In genomic region chrX:7915669-7916068, GRCm38 (mm10) we compare ENCODE assay signal across 18 mouse cellular contexts. TPM values are rescaled to one million over a fixed set of nuclear protein-coding genes. Genes with fewer than 3 reads are reported as not detected.
DNase-seq lines count a peak whose midpoint lies in the region; ATAC-seq and TF ChIP-seq lines count a peak whose summit lies in the region.
"Not testable (repeated sequence)": the region's sequence is repeated elsewhere in the genome, so short reads cannot be mapped to it uniquely, and the experiment has no call there.
"Had no signal": no experiment of that assay in that cellular context is flagged by ENCODE, and none has a peak within 500 bp of the region (broad histone marks: within the 10 kb centered on the region; RNA-seq: fewer than 3 reads in every experiment).

No protein-coding gene starts in this region.

- peak; percentile 36 for DNase-seq in 416B (ENCODE audit: low read depth)
- DNase-seq in T-cell, adult 2 months (ENCODE audit: low spot score) = peak; percentile 37
- peak; percentile 33 to 65 for DNase-seq in cerebellum, postnatal 10 days
- DNase-seq in kidney, adult 2 months = peak; percentile 32
- not testable (repeated sequence) for DNase-seq in liver, adult 2 months (ENCODE audit: extremely low read depth, low read depth, low spot score)
- peak; percentile 7 to 20 for DNase-seq in spleen, adult 18-20 months

- not testable (repeated sequence) for H3K4me3 ChIP-seq in kidney, adult 2 months (ENCODE audit: insufficient read depth, low read depth, low read length); liver, adult 2 months (ENCODE audit: insufficient read depth, low read depth, low read length)

- not testable (repeated sequence) for H3K27me3 ChIP-seq in kidney, adult 2 months (replicated peaks; ENCODE audit: control insufficient read depth, insufficient read depth, low read length); liver, adult 2 months (ENCODE audit: control insufficient read depth, insufficient read depth, low read length)

- not testable (repeated sequence) for H3K9ac ChIP-seq in liver, adult 2 months (ENCODE audit: low read depth, low read length)

- not testable (repeated sequence) for H3K27ac ChIP-seq in kidney, adult 2 months (ENCODE audit: insufficient read depth, low read depth, low read length); liver, adult 2 months (replicated peaks; ENCODE audit: insufficient read depth, low read depth, low read length)

- TF ChIP-seq CTCF in kidney, adult 2 months (conservative IDR thresholded peaks at IDR 0.05; ENCODE audit: insufficient read depth, insufficient read length, low read depth, low read length) = peak; percentile 17; the same call in 1 of the 2 replicates
- peak; percentile 22; the same call in 1 of the 2 replicates for TF ChIP-seq CTCF in liver, adult 2 months (IDR thresholded peaks at IDR 0.05; ENCODE audit: low read depth, low read length)

- not testable (repeated sequence) for H3K79me2 ChIP-seq in liver, adult 2 months (ENCODE audit: control insufficient read depth, insufficient read depth, low read length)

- 2% methylated on average over 3 of the region's 3 CpGs for WGBS in kidney, adult 2 months
- 7% methylated on average over 3 of the region's 3 CpGs for WGBS in liver, adult 2 months

- H3K4me1 ChIP-seq in kidney, adult 2 months (ENCODE audit: control insufficient read depth, insufficient read depth, low read length); liver, adult 2 months (ENCODE audit: control insufficient read depth, insufficient read depth, low read length): not testable (repeated sequence)

- ATAC-seq in granulocyte monocyte progenitor cell, adult 5-6 weeks (replicated peaks; ENCODE audit: poor library complexity, severe bottlenecking) = peak; percentile 69
- ATAC-seq in megakaryocyte, adult 5-6 weeks (ENCODE audit: poor library complexity, severe bottlenecking) = peak; percentile 66

- TF ChIP-seq POLR2A in kidney, adult 2 months (IDR thresholded peaks at IDR 0.05; ENCODE audit: low read depth, low read length); liver, adult 2 months (IDR thresholded peaks at IDR 0.05; ENCODE audit: extremely low read depth, insufficient read depth, low read length): not testable (repeated sequence)

- not testable (repeated sequence) for H3K36me3 ChIP-seq in kidney, adult 2 months (ENCODE audit: control insufficient read depth, insufficient read depth, low read length); liver, adult 2 months (ENCODE audit: control insufficient read depth, insufficient read depth, low read length)

RNA-seq across cellular contexts. Expression of gene Pcsk1n, which starts 4.0 kb away (rescaled TPM):
- total RNA-seq in granulocyte monocyte progenitor cell, adult 5-6 weeks (2014; fragmentation: Nextera tagmentation) = not detected in 2 replicates
- total RNA-seq in granulocyte monocyte progenitor cell, adult 5-6 weeks (2017) = not detected in 2 replicates
- polyA plus RNA-seq in kidney, adult 2 months (2012; rRNA removed) = 0.62 and 0.91 TPM in 2 replicates
- 0.09 TPM in 1 of 2 replicates, not detected in the other for total RNA-seq in liver, adult 2 months (2014; rRNA removed)
- not detected in 2 replicates for polyA plus RNA-seq in liver, adult 2 months (2012; rRNA removed)
- not detected in 2 replicates for total RNA-seq in megakaryocyte, adult 5-6 weeks (2015)
- total RNA-seq in megakaryocyte, adult 5-6 weeks (2017) = not detected in 2 replicates
- total RNA-seq: gastrocnemius, adult 18-20 months had no signal
- polyA plus RNA-seq: C2C12 had no signal

RNA-seq across cellular contexts. Expression of gene Gm10490, which starts 6.3 kb away (rescaled TPM):
- total RNA-seq in granulocyte monocyte progenitor cell, adult 5-6 weeks (2014; fragmentation: Nextera tagmentation) = not detected in 2 replicates
- not detected in 2 replicates for total RNA-seq in granulocyte monocyte progenitor cell, adult 5-6 weeks (2017)
- not detected in 2 replicates for polyA plus RNA-seq in kidney, adult 2 months (2012; rRNA removed)
- total RNA-seq in liver, adult 2 months (2014; rRNA removed) = not detected in 2 replicates
- polyA plus RNA-seq in liver, adult 2 months (2012; rRNA removed) = not detected in 2 replicates
- not detected in 2 replicates for total RNA-seq in megakaryocyte, adult 5-6 weeks (2015)
- not detected in 2 replicates for total RNA-seq in megakaryocyte, adult 5-6 weeks (2017)
- total RNA-seq: gastrocnemius, adult 18-20 months; layer of hippocampus, postnatal 14 days; left cerebral cortex, postnatal 4 days had no signal
- polyA plus RNA-seq: embryonic facial prominence, embryonic 11.5 days; forebrain, embryonic 11.5 days; hindbrain, embryonic 10.5 days; intestine, embryonic 16.5 days; midbrain, embryonic 12.5 days; neural tube, embryonic 13.5 days had no signal

RNA-seq across cellular contexts. Expression of gene Gm10491, which starts 8.0 kb away (rescaled TPM):
- total RNA-seq in granulocyte monocyte progenitor cell, adult 5-6 weeks (2014; fragmentation: Nextera tagmentation) = not detected in 2 replicates
- total RNA-seq in granulocyte monocyte progenitor cell, adult 5-6 weeks (2017) = not detected in 2 replicates
- polyA plus RNA-seq in kidney, adult 2 months (2012; rRNA removed) = not detected in 2 replicates
- total RNA-seq in liver, adult 2 months (2014; rRNA removed) = not detected in 2 replicates
- polyA plus RNA-seq in liver, adult 2 months (2012; rRNA removed) = not detected in 2 replicates
- not detected in 2 replicates for total RNA-seq in megakaryocyte, adult 5-6 weeks (2015)
- total RNA-seq in megakaryocyte, adult 5-6 weeks (2017) = not detected in 2 replicates
- total RNA-seq: gastrocnemius, adult 18-20 months; layer of hippocampus, postnatal 14 days; left cerebral cortex, postnatal 4 days had no signal
- polyA plus RNA-seq: C2C12; embryonic facial prominence, embryonic 11.5 days; forebrain, embryonic 11.5 days; hindbrain, embryonic 10.5 days; intestine, embryonic 16.5 days; midbrain, embryonic 12.5 days; neural tube, embryonic 13.5 days had no signal

RNA-seq across cellular contexts. Expression of gene Eras, which starts 12.7 kb away (rescaled TPM):
- not detected in 2 replicates for total RNA-seq in granulocyte monocyte progenitor cell, adult 5-6 weeks (2014; fragmentation: Nextera tagmentation)
- total RNA-seq in granulocyte monocyte progenitor cell, adult 5-6 weeks (2017) = not detected in 2 replicates
- polyA plus RNA-seq in kidney, adult 2 months (2012; rRNA removed) = not detected in 2 replicates
- not detected in 2 replicates for total RNA-seq in liver, adult 2 months (2014; rRNA removed)
- polyA plus RNA-seq in liver, adult 2 months (2012; rRNA removed) = not detected in 2 replicates
- not detected in 2 replicates for total RNA-seq in megakaryocyte, adult 5-6 weeks (2015)
- total RNA-seq in megakaryocyte, adult 5-6 weeks (2017) = not detected in 2 replicates
- total RNA-seq: gastrocnemius, adult 18-20 months; layer of hippocampus, postnatal 14 days; left cerebral cortex, postnatal 4 days had no signal
- polyA plus RNA-seq: C2C12; embryonic facial prominence, embryonic 11.5 days; forebrain, embryonic 11.5 days; hindbrain, embryonic 10.5 days; intestine, embryonic 16.5 days; midbrain, embryonic 12.5 days had no signal

RNA-seq across cellular contexts. Expression of gene Timm17b, which starts 16.5 kb away (rescaled TPM):
- total RNA-seq in granulocyte monocyte progenitor cell, adult 5-6 weeks (2014; fragmentation: Nextera tagmentation) = 80.9 and 119 TPM in 2 replicates
- total RNA-seq in granulocyte monocyte progenitor cell, adult 5-6 weeks (2017) = 62.7 and 111 TPM in 2 replicates
- 47.0 and 60.9 TPM in 2 replicates for polyA plus RNA-seq in kidney, adult 2 months (2012; rRNA removed)
- 20.7 and 27.5 TPM in 2 replicates for total RNA-seq in liver, adult 2 months (2014; rRNA removed)
- polyA plus RNA-seq in liver, adult 2 months (2012; rRNA removed) = 53.7 and 58.2 TPM in 2 replicates
- 75.8 and 85.4 TPM in 2 replicates for total RNA-seq in megakaryocyte, adult 5-6 weeks (2015)
- 35.8 and 50.0 TPM in 2 replicates for total RNA-seq in megakaryocyte, adult 5-6 weeks (2017)
